Mouse (Mus musculus): Measurements from ENCODE around the gene Col1a1.

Col1a1 gene

GRCm38 (mm10) chr11:94978947-94979346 lies 42.9 kb downstream of the Col1a1 start:
- peak; percentile 97 for DNase-seq

GRCm38 (mm10) chr11:94979462-94980179 lies 43.6 kb downstream of the Col1a1 start:
- DNase-seq: no peak

GRCm38 (mm10) chr11:94985140-94985539 lies 49.1 kb downstream of the Col1a1 start:
- DNase-seq: no peak

DNA sequence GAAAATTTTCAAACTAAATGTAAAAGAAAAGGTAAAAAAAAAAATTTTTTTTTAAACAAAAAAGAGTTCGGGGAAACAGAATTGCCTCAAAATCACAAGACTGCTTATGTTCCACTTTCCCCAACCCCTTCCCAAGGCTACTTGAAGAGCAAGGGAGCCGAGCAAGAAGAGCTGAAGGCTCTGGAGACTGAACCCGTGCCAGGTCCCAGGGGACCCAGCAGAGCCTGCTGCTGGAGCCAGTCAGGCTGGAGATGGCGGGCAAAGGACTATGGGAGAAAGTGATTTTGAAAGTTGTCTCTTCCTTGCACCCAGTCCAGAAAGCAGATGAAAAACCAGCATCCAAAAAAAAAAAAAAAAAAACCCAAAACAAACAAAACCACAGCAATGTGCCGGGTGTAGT lies 49.8 kb downstream of the Col1a1 start:
- DNase-seq: no peak

DNA sequence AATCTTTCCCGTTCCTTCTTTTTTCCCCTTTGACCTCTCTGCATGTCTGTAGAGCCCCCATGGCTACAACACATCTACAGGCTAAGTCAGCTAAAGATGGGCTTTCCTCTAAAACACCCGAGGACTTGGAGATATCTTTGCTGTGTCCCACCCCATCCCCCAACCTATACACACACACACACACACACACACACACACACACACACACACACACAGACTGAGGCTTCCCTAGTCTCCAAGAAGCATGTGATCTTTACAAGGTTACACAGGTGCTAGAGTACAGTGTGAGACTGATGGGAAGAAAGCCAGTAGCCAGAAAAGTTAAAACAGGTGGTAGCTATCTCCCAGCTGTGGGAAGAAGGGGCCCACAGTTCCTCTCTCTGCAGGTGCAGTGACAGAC lies 50.4 kb downstream of the Col1a1 start:
- no peak for DNase-seq

- DNase-seq: no peak
Observed at GRCm38 (mm10) chr11:94987341-94987740, 51.3 kb downstream of the Col1a1 start.

GRCm38 (mm10) chr11:94987851-94988250 lies 51.8 kb downstream of the Col1a1 start:
- no peak for DNase-seq

DNA sequence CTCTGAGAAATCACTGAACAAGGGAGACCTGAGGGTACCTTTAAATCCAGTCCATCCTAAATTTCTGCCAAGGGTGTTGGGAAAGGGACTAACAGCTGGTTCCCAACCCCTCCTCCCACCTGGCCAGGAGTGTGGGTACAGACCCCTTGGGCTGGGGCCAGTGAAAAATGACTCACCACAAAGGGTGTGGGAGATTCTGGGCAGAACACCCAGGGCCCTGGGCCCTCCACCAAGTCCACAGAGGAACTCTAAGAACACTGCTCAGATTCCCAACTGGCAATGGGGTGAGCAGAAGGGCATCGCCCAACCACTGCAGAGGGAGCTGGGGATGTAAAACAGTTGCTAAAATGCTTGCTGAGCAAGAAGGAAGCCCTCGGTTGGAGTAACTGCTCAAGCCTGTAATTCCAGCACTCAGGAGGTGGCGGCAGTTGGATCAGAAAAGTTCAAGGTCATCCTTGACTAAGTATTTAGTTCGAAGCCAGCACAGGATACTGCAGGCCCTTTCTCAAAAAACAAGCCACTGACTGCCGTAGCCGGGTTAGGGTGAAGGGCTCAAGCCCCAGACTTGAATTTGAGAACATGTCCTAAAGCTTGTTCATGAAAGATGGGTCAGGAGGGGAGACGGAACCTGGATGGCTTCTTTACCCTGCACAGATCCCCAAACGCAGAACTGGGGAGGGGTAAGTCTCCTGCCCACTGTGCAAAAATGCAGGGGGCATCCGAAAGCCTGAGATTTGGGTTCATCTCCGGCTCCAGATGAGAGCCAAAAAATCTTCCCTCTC lies 52.9 kb downstream of the Col1a1 start:
- DNase-seq: peak; percentile 47

- DNase-seq: peak; percentile 81
Observed at GRCm38 (mm10) chr11:94989562-94990017, 53.6 kb downstream of the Col1a1 start.

DNA sequence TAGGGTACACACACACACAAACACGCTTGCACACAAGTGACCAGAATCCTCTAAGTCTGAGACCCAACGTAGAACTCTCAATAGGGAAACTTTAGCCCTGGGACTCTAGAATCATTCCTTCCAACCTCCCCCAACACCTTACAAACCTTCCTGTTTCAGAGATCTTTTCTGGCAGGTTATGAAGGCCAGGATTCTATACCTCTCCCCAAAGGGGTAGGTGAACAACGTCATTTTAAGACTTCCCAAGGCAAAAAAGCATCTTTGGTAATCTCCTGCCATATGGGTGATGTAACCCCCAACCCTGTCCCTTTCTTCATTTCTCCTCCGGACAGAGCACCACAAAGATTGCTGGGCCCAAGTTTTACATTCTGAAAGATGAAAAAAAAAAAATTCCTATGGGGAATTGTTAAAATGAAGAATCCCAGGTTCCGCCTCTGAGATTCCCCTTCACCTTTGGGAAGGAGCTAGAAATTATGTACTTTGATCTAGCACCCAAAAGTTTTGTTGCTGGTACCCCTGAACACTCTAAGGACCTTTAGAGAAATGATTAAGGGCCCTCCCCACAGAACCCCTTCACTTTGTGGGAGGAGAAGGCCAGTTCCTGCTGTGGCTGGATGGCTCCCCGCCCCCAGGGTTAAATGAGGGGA lies 54.2 kb downstream of the Col1a1 start:
- DNase-seq: no peak

DNA sequence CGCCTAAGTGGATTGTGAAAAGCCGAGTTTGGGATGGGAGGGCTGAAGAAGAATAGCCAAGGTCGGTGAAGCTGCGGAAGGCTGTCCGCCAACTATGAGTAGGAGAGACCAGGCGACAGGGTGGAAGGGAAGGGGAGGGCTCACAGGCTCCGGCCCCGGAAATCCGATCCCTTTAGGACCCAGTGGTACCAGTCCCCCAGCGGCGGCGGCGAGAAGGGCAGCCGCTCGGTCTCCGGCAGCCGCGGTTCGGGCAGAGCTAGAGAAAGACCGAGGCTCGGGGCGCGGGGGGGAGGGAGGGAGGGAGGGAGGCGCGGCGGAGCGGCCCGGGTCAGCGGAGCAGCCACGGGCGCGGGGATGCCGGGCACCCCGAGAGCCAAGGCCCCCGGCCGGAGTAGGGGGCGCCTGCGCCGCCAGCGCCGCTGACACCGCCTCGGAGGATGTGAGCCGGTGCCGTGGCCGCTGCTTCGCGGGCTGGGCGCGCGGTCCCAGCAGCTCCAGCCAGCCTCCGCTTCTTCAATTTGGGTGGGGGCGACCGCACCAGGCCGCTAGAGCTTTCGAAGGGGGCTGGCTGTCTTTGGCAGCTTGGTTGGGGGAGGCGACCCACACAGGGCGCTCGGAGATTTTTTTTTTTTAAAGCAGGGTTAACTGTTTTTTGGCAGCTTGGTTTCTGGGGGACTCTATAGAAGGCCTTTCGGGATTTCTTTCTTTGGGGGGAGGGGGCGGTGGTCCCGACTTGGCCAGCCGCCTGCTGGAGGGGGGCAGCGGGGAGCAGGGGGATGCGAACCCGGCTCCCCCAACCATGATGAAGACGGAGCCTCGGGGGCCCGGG lies 54.9 kb downstream of the Col1a1 start, which contains the start of gene Ppp1r9b:
Gene Ppp1r9b, plus strand, starts transcription at position 287 of the 829 bp plus-strand sequence.
- peak; percentile 94 for DNase-seq

DNA sequence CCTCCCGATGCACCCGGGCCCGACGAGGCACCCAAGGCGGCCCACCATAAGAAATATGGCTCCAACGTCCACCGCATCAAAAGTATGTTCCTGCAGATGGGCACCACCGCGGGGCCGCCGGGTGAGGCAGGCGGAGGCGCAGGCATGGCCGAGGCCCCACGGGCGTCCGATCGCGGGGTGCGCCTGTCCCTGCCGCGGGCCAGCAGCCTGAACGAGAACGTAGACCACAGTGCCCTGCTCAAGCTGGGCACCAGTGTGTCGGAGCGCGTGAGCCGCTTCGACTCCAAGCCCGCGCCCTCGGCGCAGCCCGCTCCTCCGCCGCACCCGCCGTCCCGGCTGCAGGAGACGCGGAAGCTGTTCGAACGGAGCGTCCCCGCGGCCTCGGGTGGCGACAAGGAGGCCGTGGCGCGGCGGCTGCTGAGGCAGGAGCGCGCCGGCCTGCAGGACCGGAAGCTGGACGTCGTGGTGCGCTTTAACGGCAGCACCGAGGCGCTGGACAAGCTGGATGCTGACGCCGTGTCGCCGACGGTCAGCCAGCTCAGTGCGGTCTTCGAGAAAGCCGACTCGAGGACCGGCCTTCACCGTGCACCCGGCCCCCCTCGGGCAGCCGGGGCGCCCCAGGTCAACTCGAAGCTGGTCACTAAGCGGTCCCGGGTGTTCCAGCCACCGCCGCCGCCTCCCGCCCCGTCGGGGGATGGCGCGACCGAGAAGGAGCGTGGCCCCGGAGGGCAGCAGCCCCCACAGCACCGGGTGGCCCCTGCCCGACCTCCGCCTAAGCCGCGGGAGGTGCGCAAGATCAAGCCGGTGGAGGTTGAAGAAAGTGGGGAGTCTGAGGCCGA lies 55.8 kb downstream of the Col1a1 start:
- peak; percentile 72 for DNase-seq

GRCm38 (mm10) chr11:94992480-94992753 lies 56.4 kb downstream of the Col1a1 start:
- DNase-seq: no peak

DNA sequence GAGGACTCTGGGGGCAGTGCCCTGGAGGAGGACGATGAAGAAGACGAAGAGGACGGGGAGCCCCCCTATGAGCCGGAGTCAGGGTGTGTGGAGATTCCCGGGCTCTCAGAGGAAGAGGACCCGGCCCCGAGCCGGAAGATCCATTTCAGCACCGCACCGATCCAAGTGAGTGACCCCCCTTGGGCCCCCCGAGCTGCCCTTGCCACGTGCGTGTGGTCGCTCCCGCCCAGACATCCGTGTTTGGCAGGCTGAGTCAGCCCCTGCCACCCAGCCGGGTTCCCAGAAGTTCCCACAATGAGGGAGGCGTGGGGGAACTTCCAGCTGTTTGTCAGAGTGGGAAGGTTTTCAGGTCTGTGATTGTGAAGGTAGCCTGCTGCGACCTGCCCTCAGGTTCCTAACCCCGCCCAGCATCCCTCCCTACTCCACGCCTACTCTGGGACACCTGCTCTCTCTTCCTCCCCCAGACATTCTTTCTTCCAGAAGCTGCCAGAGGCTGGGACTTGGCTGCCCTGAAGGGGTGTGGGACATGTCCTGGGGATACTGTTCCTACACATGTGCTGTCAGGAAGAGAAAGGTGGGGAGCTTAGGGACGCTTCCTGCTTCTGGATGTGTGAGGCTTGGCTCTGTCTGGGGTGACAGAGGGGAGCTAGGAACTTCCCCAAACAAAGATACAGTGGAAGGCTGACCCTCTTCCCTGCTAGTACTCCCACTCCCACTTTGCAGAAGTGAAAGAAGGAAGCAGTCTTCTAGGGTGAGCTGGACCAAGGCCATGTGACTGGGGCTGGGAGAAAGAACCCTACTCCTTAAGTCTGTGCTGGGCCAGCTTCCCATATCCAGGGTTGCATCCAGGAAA lies 57.0 kb downstream of the Col1a1 start:
- DNase-seq: peak; percentile 65

DNA sequence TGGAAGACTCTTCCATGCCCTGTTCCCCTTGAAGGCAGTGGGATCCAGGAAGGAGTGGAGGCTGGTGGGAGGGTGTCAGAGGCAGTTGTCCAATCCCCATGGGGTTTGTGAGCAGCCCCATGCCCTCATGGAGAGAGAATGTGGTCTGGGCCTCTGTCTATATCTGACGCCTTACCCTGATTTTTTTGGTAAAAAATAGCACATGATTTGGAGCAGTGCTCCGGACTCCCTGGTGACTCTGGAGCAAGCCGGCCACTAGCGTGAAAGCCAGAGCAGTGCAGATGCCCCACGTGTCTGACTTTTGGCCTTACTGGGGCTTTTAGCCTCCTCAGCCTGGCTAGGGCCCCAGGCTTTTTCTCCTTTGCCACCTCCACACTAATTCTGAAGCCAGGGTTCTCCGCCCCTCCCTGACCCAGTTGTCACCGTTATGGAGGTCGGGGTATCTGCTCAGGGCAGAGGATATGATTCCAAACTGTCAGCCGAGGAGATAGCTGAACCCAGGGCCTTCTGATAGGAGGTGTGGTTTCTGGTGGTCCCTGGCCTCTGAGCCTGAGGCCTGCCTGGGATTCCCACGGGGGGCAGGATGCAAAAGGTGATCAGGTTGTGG lies 58.3 kb downstream of the Col1a1 start:
- DNase-seq: no peak

DNA sequence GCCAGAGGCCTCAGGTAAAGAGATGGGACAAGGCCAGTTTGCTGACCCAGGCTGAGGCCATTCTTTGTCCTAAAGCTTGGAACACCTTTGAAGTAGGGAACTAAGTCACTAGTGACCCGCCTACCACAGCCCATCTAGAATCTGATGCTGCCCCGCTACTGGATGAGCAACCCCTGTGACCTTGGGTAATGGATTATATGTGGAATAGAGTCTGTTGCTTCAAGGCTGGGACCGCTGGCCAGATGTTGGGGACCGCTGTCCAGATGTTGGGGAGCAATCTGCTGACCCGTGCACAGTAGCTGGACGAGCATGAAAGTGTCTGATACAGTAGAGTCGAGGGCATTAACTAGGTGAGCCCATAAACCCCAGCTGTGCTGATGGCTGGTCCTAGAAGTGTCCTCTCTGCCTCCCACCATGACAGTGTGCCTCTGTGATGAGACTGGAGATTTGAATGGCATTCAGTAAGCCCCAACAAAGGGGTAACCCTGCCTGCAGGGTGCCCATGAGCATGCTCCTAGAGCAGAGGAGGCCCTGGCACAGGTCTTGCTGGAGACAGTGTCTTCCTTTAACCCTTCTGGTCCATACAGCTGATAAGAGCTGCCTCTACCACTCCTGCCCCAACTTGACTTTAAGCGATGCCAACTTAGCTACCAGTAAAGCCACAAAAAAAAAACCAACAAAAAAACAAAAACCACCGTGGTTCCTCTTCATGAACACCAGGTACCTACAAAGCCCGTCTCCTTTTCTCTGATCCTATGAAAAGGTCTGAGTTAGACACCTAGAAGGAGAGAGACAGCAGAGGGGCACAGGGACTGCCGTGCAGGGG lies 59.1 kb downstream of the Col1a1 start:
- DNase-seq: no peak

- DNase-seq: no peak
Observed at GRCm38 (mm10) chr11:94996101-94996500, 60.1 kb downstream of the Col1a1 start.

DNA sequence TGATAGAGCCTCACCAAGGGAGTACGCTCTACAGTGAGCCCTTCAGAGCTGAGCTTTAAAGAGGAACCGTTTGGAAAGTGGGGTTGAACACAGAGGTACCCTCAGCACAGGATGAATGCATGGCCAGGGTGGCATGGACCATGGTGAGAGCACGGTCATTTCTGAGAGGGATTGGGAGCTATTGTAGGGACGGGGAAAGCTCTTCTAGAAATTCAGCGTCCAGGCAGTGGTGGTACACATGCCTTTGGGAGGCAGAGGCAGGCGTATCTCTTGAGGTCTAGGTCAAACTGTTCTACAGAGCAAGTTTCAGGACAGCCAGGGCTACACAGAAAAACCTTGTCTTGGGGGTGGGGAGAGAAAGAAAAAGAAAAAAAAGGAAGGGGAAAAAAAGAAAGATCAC lies 61.0 kb downstream of the Col1a1 start:
- DNase-seq: no peak

DNA sequence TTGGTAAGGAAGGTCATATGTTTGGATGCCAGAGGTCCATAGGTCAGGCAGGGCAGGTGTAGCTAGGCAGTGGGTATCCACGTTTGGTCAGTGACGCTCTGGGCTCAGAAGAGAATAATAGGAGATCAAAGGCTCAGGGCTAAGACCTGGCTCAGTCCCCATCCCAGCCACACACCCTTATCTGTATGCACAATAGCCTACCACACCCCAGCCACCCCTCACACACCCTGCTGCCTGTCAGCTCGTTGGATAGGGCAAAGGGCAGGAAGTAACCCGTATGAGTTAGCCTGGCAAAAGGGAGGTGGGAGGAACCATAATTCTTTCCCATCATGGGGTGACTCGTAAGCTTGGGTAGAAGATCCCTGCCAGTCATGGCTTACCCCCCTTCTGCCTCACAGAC lies 61.6 kb downstream of the Col1a1 start:
- DNase-seq: no peak
